Mouse (Mus musculus) liver (tissue): ENCODE measurements around the gene Olfr497.

ENCODE experiments used
- DNase-seq: peaks from one replicate; pipeline ENCODE4 v3.0.0-alpha.2; 2020; ENCODE audit warnings: mixed read lengths

Gene Olfr497

GRCm38 (mm10) chr7:108420121-108420520 is at the start of gene Olfr497:
TSS of gene Olfr497 (plus strand) at chr7:108420421.
- DNase-seq: no peak

DNA sequence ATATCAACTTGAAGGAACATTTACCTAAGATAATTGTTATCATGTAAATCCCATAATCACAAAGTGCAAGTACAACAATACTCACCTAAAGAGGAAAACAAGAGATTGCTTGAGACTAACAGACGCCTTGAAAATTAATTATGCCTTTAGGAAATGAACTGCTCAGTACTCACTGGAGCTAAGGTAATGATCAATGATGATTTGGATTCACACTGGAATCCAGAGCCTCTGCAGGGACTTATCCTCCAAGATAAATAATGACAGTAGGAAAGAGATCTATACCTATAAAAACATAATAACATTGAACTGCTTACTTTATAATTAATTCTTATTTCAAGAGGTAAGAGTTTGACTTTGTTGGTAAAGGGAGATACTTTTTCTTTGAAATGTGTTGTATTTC is 27.4 kb upstream of the Olfr497 start, which contains the start of gene Olfr495:
Olfr495 (plus strand) TSS at position 301 of the 400 bp plus-strand sequence.
- no peak for DNase-seq

GRCm38 (mm10) chr7:108465026-108465425 is 44.8 kb downstream of the Olfr497 start, which contains the start of gene Olfr498:
TSS of gene Olfr498 (plus strand) at chr7:108465326.
- no peak for DNase-seq
